Mouse (Mus musculus) splenic B cell, adult 2 months (primary cell): ENCODE results near the gene Hoxc9.

Experiments used
- DNase-seq: peaks from one replicate; pipeline ENCODE4 v3.0.0-alpha.2; 2011; ENCODE audit warnings: low read depth, low spot score
- H3K27me3 ChIP-seq: 2 replicates; pipeline ENCODE4 v1.6.1; 2012; ENCODE audit warnings: mild to moderate bottlenecking, low read length, moderate library complexity, mixed read lengths; ENCODE audit not compliant: control insufficient read depth, poor library complexity, insufficient read depth, severe bottlenecking
- H3K36me3 ChIP-seq: 2 replicates; pipeline ENCODE4 v1.6.1; 2012; ENCODE audit warnings: mild to moderate bottlenecking, low read length, moderate library complexity, mixed read lengths; ENCODE audit not compliant: control insufficient read depth, poor library complexity, insufficient read depth, severe bottlenecking

The Hoxc9 gene

GRCm38 (mm10) chr15:102949696-102950095, 26.5 kb upstream of the Hoxc9 start:
- H3K36me3 ChIP-seq: no peaks in the 10 kb centered on the region
- no peak for DNase-seq
- H3K27me3 ChIP-seq: peaks cover 6% of the 10 kb centered on the region; the same call in 1 of the 2 replicates

DNA sequence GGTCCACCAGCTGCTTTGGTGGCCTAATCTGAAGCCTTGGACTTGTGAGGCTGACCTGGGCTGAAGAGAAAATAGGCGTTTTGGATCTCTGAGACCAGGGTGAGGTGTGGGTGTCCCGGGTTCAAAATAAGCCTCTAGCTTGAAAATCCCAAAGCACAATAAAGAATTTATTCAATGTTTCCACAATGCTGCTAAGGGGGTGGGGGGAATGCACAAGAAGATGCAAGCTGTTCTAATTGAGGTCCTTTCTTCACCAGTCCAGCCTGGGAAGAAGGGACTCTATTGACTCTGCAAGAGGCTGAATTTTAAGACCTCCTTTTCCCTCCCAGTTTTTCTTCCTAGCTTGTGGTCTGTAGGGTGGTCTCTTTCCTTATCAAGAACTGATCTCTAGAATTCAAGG, 25.4 kb upstream of the Hoxc9 start:
- Histone ChIP-seq H3K36me3 (no peaks in the 10 kb centered on the region), H3K27me3 (peaks cover 6% of the 10 kb centered on the region; the same call in 1 of the 2 replicates)
- DNase-seq: no peak

DNA sequence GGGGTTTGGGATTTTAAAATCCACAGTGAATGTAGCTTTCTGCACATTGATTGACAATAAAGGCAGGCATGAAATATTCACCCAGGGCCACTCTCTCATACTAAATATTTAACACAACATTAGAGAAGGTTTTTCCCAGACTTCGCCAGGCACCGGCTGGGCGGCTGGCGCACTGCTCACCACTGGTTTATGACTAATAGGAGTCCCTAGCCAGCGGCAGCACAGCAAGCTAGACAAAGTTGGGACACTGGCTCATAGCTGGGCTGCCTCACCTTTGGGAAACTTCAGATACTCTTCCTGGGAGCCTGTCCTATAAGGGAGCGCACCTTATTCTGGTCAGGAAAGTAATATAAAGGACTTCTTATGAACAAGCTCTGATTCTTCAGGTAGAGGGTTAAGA, 22.7 kb upstream of the Hoxc9 start:
- DNase-seq: no peak
- peaks cover 6% of the 10 kb centered on the region; the same call in 1 of the 2 replicates for H3K27me3 ChIP-seq
- no peaks in the 10 kb centered on the region for H3K36me3 ChIP-seq

- Histone ChIP-seq H3K27me3 (no peaks in the 10 kb centered on the region), H3K36me3 (no peaks in the 10 kb centered on the region)
- DNase-seq: no peak
Measured at GRCm38 (mm10) chr15:102954192-102955006, 21.8 kb upstream of the Hoxc9 start, which contains the start of gene Hoxc11. Hoxc11 (plus strand) TSS chr15:102954427.

DNA sequence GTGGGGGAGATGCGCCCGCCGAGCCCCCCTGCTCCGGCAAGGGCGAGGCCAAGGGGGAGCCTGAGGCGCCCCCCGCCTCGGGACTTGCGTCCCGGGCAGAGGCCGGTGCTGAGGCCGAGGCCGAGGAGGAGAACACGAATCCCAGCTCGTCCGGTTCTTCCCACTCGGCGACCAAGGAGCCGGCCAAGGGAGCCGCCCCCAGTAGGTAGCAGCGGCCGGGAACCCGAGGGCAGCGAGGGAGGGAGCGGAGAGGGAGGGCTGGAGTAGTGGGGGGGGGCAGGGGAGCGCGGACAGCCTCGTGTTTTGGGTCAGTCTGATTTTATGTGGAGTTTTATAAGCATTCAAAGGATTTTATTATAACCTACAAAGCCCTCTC, 21.2 kb upstream of the Hoxc9 start:
- no peaks in the 10 kb centered on the region for H3K36me3 ChIP-seq
- H3K27me3 ChIP-seq: no peaks in the 10 kb centered on the region
- DNase-seq: no peak

GRCm38 (mm10) chr15:102955833-102956640, 20.2 kb upstream of the Hoxc9 start:
- DNase-seq: no peak
- no peaks in the 10 kb centered on the region for H3K27me3 ChIP-seq
- no peaks in the 10 kb centered on the region for H3K36me3 ChIP-seq

- no peak for DNase-seq
- H3K27me3 ChIP-seq: no peaks in the 10 kb centered on the region
- H3K36me3 ChIP-seq: no peaks in the 10 kb centered on the region
Measured at GRCm38 (mm10) chr15:102956906-102957305, 19.3 kb upstream of the Hoxc9 start.

DNA sequence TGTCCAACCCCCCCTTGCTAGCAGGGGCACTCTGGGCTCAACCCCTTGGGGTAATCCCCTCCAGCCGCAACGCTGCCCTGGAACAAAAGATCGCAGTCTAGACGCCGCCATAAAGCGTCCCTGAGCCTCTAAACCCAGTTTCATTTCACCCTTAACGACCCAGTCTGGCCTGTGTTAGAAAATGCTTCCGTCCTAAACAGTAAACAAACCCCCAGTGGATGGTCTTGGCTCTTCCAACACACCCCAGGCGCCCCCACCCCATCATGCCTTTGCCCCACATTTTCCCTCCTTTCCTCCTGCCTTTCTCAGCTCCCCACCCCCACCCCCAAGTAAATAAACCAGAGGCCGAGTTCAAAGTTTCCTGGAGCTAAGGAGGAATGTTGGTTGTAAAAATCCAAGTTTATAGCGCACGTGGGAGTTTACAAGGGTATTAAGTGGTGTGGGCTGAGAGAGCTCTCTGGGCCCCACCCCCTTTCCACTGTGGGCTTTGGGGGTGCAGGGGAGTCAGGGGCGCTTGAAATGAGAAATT, 16.5 kb upstream of the Hoxc9 start:
- DNase-seq: no peak
- Histone ChIP-seq H3K36me3 (no peaks in the 10 kb centered on the region), H3K27me3 (peaks cover 5% of the 10 kb centered on the region; the same call in 1 of the 2 replicates)

DNA sequence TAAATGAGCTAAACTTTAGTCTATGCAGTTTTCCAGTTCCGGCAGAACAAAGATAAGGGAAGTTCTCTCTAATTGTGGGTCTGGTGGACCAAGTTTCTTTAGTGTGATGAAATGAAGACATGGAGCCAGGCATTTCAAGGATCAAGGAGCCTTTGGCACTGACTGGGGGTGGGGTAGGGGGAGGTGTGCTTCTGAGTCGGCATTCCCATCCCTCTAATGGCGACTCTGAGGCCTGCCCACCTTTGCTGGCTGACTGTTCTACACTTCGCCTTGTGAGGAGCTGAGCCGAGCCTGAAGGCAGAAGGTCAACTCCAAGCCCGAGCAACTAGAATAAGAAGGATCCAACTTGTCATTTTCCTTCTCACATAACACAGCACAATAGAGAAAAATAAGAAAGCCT, 14.5 kb upstream of the Hoxc9 start:
- no peaks in the 10 kb centered on the region for H3K36me3 ChIP-seq
- H3K27me3 ChIP-seq: peaks cover 5% of the 10 kb centered on the region; the same call in 1 of the 2 replicates
- DNase-seq: no peak

- no peak for DNase-seq
- no peaks in the 10 kb centered on the region for H3K36me3 ChIP-seq
Measured at GRCm38 (mm10) chr15:102962492-102962891, 13.7 kb upstream of the Hoxc9 start.

GRCm38 (mm10) chr15:102963259-102963658, 13.0 kb upstream of the Hoxc9 start:
- H3K27me3 ChIP-seq: peaks cover 7% of the 10 kb centered on the region
- H3K36me3 ChIP-seq: no peaks in the 10 kb centered on the region
- DNase-seq: no peak

More at GRCm38 (mm10) chr15:102962492-102962891, 13.7 kb upstream of the Hoxc9 start:
- peaks cover 7% of the 10 kb centered on the region for H3K27me3 ChIP-seq

- no peak for DNase-seq
- Histone ChIP-seq H3K27me3 (peaks cover 7% of the 10 kb centered on the region), H3K36me3 (no peaks in the 10 kb centered on the region)
Measured at GRCm38 (mm10) chr15:102963671-102964640, 12.3 kb upstream of the Hoxc9 start.

DNA sequence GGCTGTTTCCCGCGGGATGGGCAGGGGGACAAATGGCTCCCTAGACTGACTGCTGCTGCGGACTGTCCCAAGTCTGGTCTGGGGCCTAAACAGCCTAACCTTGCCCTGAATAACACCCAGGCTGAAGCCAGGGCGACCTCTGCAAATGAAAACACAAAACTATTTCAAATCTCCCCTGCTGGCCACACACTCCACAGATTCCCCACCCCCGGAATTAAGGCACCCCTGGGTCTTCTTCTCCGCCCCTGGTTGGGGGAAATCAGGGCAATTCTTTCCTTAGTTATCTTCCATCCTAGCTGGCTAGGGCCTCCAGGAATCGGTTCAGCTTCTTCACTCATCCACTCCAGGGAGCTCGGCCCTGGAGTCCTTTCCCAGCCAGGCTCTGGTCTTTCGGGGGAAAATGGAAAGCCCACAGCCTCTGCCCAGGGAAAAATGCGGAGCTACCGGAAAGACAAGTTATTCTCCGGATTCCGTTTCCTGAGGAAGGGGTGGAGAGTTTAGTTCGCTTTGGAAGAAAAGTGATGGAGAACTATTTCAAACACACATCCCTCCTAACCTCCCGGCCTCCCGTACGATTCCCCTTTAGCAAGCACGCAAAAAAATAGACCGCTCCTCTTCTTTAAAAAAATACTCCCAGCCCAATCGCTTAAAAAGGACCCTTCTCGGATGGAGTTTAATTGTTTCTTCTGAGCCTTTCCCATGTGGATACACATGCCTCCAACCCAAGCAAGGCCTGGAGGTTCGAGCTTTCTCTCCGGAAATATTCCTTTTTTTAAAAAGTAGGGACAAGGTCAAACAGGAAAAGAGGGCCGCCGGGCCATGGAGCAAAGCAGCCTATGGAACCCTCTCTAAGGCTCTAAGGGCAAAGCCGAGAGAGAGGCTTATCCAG, 11.0 kb upstream of the Hoxc9 start:
- H3K27me3 ChIP-seq: peaks cover 7% of the 10 kb centered on the region
- DNase-seq: no peak
- no peaks in the 10 kb centered on the region for H3K36me3 ChIP-seq
